Mouse (Mus musculus) ES-Bruce4 (cell line): ENCODE results near the gene Smim13. TPM values are rescaled to one million over a fixed set of nuclear protein-coding genes. Genes with fewer than 3 reads are reported as not detected.

Experiments
- H3K27ac ChIP-seq: 2 replicates; pipeline ENCODE4 v1.5.1; 2012; ENCODE audit warnings: low read length, inconsistent platforms; ENCODE audit not compliant: insufficient read depth
- H3K27me3 ChIP-seq: 2 replicates; pipeline ENCODE4 v1.6.1; 2012; ENCODE audit warnings: mild to moderate bottlenecking, low read length, inconsistent platforms; ENCODE audit not compliant: control insufficient read depth, poor library complexity, insufficient read depth, severe bottlenecking
- H3K36me3 ChIP-seq: 2 replicates; pipeline ENCODE4 v1.6.1; 2012; ENCODE audit warnings: inconsistent platforms, mild to moderate bottlenecking, low read length, moderate library complexity; ENCODE audit not compliant: control insufficient read depth, poor library complexity, insufficient read depth, severe bottlenecking
- H3K4me1 ChIP-seq: one replicate; pipeline ENCODE4 v1.8.1; 2011; ENCODE audit warnings: low read length; ENCODE audit not compliant: control insufficient read depth, insufficient read depth
- H3K4me3 ChIP-seq: 2 replicates; pipeline ENCODE4 v1.5.1; 2011; ENCODE audit warnings: low read depth, mild to moderate bottlenecking, low read length
- H3K9ac ChIP-seq: 2 replicates; pipeline ENCODE4 v1.6.1; 2012; ENCODE audit warnings: low read depth, mild to moderate bottlenecking, inconsistent platforms; ENCODE audit not compliant: poor library complexity, severe bottlenecking
- H3K9me3 ChIP-seq: replicated peaks from 2 replicates; pipeline ENCODE4 v1.6.1; 2012; ENCODE audit warnings: mild to moderate bottlenecking, low read length, inconsistent platforms; ENCODE audit not compliant: control insufficient read depth, poor library complexity, insufficient read depth, severe bottlenecking
- CTCF ChIP-seq: IDR thresholded peaks from one replicate; pipeline ENCODE4 v1.8.1; 2011; ENCODE audit warnings: low read depth, low read length
- EP300 ChIP-seq: IDR thresholded peaks from 2 replicates; pipeline ENCODE4 v1.6.1; 2011; ENCODE audit warnings: low read depth, low read length; ENCODE audit not compliant: insufficient read depth
- POLR2A ChIP-seq: IDR thresholded peaks from one replicate; pipeline ENCODE4 v1.8.1; 2011; ENCODE audit warnings: low read length; ENCODE audit not compliant: insufficient read depth
- polyA plus RNA-seq: library from polyadenylated mRNA; stranded (reverse); fragments of >200 nt; gene quantifications from 2 replicates; pipeline ENCODE4 v1.2.4, GENCODE M21; 2011; ENCODE audit warnings: low read depth; ENCODE audit not compliant: missing spikeins, insufficient read depth, insufficient read length

Smim13 gene
- polyA plus RNA-seq, 1 experiment: 8.4 TPM

GRCm38 (mm10) chr13:41302716-41303115 is 53.1 kb downstream of the Smim13 start:
- H3K27me3 ChIP-seq: no peaks in the 10 kb centered on the region
- no peak overlapping the region for H3K4me3 ChIP-seq
- H3K4me1 ChIP-seq: no peaks in the 10 kb centered on the region
- H3K27ac ChIP-seq: no peak overlapping the region
- no peaks in the 10 kb centered on the region for H3K9me3 ChIP-seq
- H3K9ac ChIP-seq: no peak overlapping the region
- TF ChIP-seq CTCF (peak; percentile 56), EP300 (no peak), POLR2A (no peak)
- H3K36me3 ChIP-seq: no peaks in the 10 kb centered on the region

GRCm38 (mm10) chr13:41320749-41321148 is 71.1 kb downstream of the Smim13 start:
- Histone ChIP-seq H3K9ac (no peak overlapping the region), H3K4me1 (no peaks in the 10 kb centered on the region), H3K36me3 (no peaks in the 10 kb centered on the region), H3K9me3 (no peaks in the 10 kb centered on the region), H3K4me3 (no peak overlapping the region), H3K27me3 (no peaks in the 10 kb centered on the region), H3K27ac (no peak overlapping the region)
- TF ChIP-seq POLR2A (no peak), EP300 (no peak), CTCF (no peak)

- Histone ChIP-seq H3K27me3 (no peaks in the 10 kb centered on the region), H3K27ac (no peak overlapping the region), H3K4me1 (no peaks in the 10 kb centered on the region), H3K9me3 (no peaks in the 10 kb centered on the region), H3K4me3 (no peak overlapping the region), H3K36me3 (no peaks in the 10 kb centered on the region), H3K9ac (no peak overlapping the region)
- TF ChIP-seq EP300: no peak
- no peak for TF ChIP-seq CTCF
- TF ChIP-seq POLR2A: no peak
Observed at GRCm38 (mm10) chr13:41321433-41321832, 71.8 kb downstream of the Smim13 start.

- Histone ChIP-seq H3K4me3 (no peak overlapping the region), H3K9ac (no peak overlapping the region), H3K9me3 (no peaks in the 10 kb centered on the region), H3K4me1 (no peaks in the 10 kb centered on the region), H3K27me3 (no peaks in the 10 kb centered on the region), H3K27ac (no peak overlapping the region), H3K36me3 (no peaks in the 10 kb centered on the region)
- TF ChIP-seq CTCF (no peak), EP300 (no peak), POLR2A (no peak)
Observed at GRCm38 (mm10) chr13:41324631-41325030, 75.0 kb downstream of the Smim13 start.

- TF ChIP-seq POLR2A: no peak
- TF ChIP-seq CTCF: no peak
- no peak for TF ChIP-seq EP300
- no peaks in the 10 kb centered on the region for H3K4me1 ChIP-seq
- no peaks in the 10 kb centered on the region for H3K36me3 ChIP-seq
- H3K4me3 ChIP-seq: no peak overlapping the region
- no peaks in the 10 kb centered on the region for H3K9me3 ChIP-seq
- no peak overlapping the region for H3K9ac ChIP-seq
- H3K27ac ChIP-seq: no peak overlapping the region
- no peaks in the 10 kb centered on the region for H3K27me3 ChIP-seq
Observed at GRCm38 (mm10) chr13:41325346-41325745, 75.7 kb downstream of the Smim13 start.

GRCm38 (mm10) chr13:41326134-41326533 is 76.5 kb downstream of the Smim13 start:
- Histone ChIP-seq H3K36me3 (no peaks in the 10 kb centered on the region), H3K27me3 (no peaks in the 10 kb centered on the region), H3K4me3 (no peak overlapping the region), H3K4me1 (no peaks in the 10 kb centered on the region), H3K27ac (no peak overlapping the region), H3K9me3 (no peaks in the 10 kb centered on the region), H3K9ac (no peak overlapping the region)
- TF ChIP-seq CTCF (no peak), EP300 (no peak), POLR2A (no peak)

Other genes starting within 250 kb of the Smim13 start
- 79.0 and 79.4 TPM in 2 replicates for gene Pak1ip1, start 248.8 kb upstream of the Smim13 start, polyA plus RNA-seq
- gene Tmem14c, start 233.6 kb upstream of the Smim13 start, polyA plus RNA-seq: 111 and 112 TPM in 2 replicates
- gene Mak, start 170.1 kb upstream of the Smim13 start, polyA plus RNA-seq: 2.4 and 3.5 TPM in 2 replicates
- gene Gcm2, start 138.8 kb upstream of the Smim13 start, polyA plus RNA-seq: not detected in 2 replicates
- gene Sycp2l, start 135.5 kb upstream of the Smim13 start, polyA plus RNA-seq: 0.37 TPM in 1 of 2 replicates, not detected in the other
- 3.7 and 5.8 TPM in 2 replicates for gene Elovl2, start 29.4 kb upstream of the Smim13 start, polyA plus RNA-seq
- gene Gm17364, start 24.1 kb downstream of the Smim13 start, polyA plus RNA-seq: not detected in 2 replicates
- 3.0 and 4.3 TPM in 2 replicates for gene Nedd9, start 237.5 kb downstream of the Smim13 start, polyA plus RNA-seq